Mouse (Mus musculus) heart, adult 2 months (tissue): ENCODE measurements around the gene Rnf38. TPM values are rescaled to one million over a fixed set of nuclear protein-coding genes. Genes with fewer than 3 reads are reported as not detected.
A peak's percentile ranks its signal among the peaks of the same experiment; 100 is the strongest.

Experiments used
- DNase-seq, 2 experiments: peaks; one replicate each; pipeline ENCODE4 v3.0.0; 2021
- H3K27ac ChIP-seq: fragments of 200-600 bp; 2 replicates; pipeline ENCODE4 v1.8.1; 2022
- H3K27me3 ChIP-seq: fragments of 200-500 bp; 2 replicates; pipeline ENCODE4 v1.6.1; 2012; ENCODE audit warnings: mild to moderate bottlenecking, low read length, inconsistent platforms, mixed read lengths; ENCODE audit not compliant: control insufficient read depth, insufficient read depth
- H3K36me3 ChIP-seq: fragments of 200-500 bp; 2 replicates; pipeline ENCODE4 v1.6.1; 2012; ENCODE audit warnings: low read length, inconsistent platforms; ENCODE audit not compliant: control insufficient read depth, insufficient read depth
- H3K4me1 ChIP-seq: fragments of 200-500 bp; 2 replicates; pipeline ENCODE4 v1.6.1; 2011; ENCODE audit warnings: low read length; ENCODE audit not compliant: control insufficient read depth, insufficient read depth
- H3K4me3 ChIP-seq: fragments of 200-600 bp; 2 replicates; pipeline ENCODE4 v1.8.1; 2022
- H3K79me2 ChIP-seq: fragments of 200-500 bp; replicated peaks from 2 replicates; pipeline ENCODE4 v1.6.1; 2012; ENCODE audit warnings: mild to moderate bottlenecking, inconsistent platforms, low read length, moderate library complexity, mixed read lengths; ENCODE audit not compliant: control insufficient read depth, insufficient read depth
- H3K9ac ChIP-seq: fragments of 200-500 bp; 2 replicates; pipeline ENCODE4 v1.6.1; 2012; ENCODE audit warnings: low read depth, mild to moderate bottlenecking, control low read depth, inconsistent platforms, low read length, mixed read lengths
- CTCF ChIP-seq: fragments of 200-600 bp; IDR thresholded peaks from 2 replicates; pipeline ENCODE4 v1.8.1; 2022; ENCODE audit warnings: antibody characterized with exemption, mild to moderate bottlenecking, moderate library complexity
- EP300 ChIP-seq: fragments of 200-500 bp; IDR thresholded peaks from 2 replicates; pipeline ENCODE4 v1.6.1; 2011; ENCODE audit warnings: low read depth, low read length, control low read depth; ENCODE audit not compliant: insufficient read depth
- POLR2A ChIP-seq: fragments of 200-500 bp; IDR thresholded peaks from 2 replicates; pipeline ENCODE4 v1.6.1; 2011; ENCODE audit warnings: mild to moderate bottlenecking, low read depth, low read length, control low read depth; ENCODE audit not compliant: insufficient read depth
- WGBS: fragments of 180-500 bp; shearing (Covaris S2); methylation state at CpG from one replicate; pipeline ENCODE4 v1.1.7; 2018; 5-methylcytosine and 5-hydroxymethylcytosine counted together
- intact Hi-C: fragments of 180-260 bp; cut with DNase I; formaldehyde crosslinking; loops from one replicate; pipeline ENCODE4 v1.15.1; 2025
- polyA plus RNA-seq: library from polyadenylated mRNA; depleted of rRNA; stranded (reverse); fragments of >200 nt; gene quantifications from 2 replicates; pipeline ENCODE4 v1.2.3, GENCODE M21; 2012
- total RNA-seq, 2 experiments: library from RNA; stranded (reverse); gene quantifications; 2 replicates each; pipeline ENCODE4 v1.2.3; 2021

The Rnf38 gene
- total and polyA plus RNA-seq, 3 experiments = 24.8 to 62.0 (median 32.0) TPM

DNA sequence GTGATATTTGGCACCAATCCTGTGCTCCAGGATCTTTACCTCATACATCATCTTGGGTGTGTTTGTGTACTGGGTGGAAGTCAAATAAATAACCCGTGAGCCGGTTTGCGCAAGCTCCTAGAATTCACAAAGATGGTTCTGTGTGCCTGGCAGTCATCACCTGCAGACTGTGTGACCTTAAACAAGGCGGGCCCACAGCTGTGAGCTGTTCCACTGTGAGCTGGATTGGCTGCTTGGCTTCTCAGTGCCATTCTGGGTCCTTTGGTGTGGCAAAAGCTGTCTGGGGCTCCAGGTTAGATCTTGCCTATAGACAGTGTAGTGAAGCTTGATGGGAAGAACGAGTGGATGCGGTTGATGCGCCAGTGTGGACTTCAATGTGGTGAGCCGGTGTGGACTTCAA is 130.0 kb downstream of the Rnf38 start:
- Histone ChIP-seq H3K9ac (no peak overlapping the region), H3K27ac (no peak overlapping the region), H3K79me2 (no peaks in the 10 kb centered on the region), H3K4me3 (no peak overlapping the region), H3K27me3 (no peaks in the 10 kb centered on the region), H3K4me1 (peaks cover 6% of the 10 kb centered on the region), H3K36me3 (no peaks in the 10 kb centered on the region)
- no peak for DNase-seq
- 91% methylated on average over 8 of the region's 8 CpGs for WGBS
- intact Hi-C loops = no loop called here
- no peak for TF ChIP-seq POLR2A
- no peak for TF ChIP-seq EP300
- TF ChIP-seq CTCF = no peak

GRCm38 (mm10) chr4:44097576-44098335 is 135.8 kb downstream of the Rnf38 start:
- H3K79me2 ChIP-seq = no peaks in the 10 kb centered on the region
- H3K27ac ChIP-seq = no peak overlapping the region
- no peak overlapping the region for H3K9ac ChIP-seq
- TF ChIP-seq EP300 = no peak
- no peak for TF ChIP-seq CTCF
- no peak for TF ChIP-seq POLR2A
- no peaks in the 10 kb centered on the region for H3K36me3 ChIP-seq
- DNase-seq = no peak
- no peaks in the 10 kb centered on the region for H3K27me3 ChIP-seq
- no peaks in the 10 kb centered on the region for H3K4me1 ChIP-seq
- H3K4me3 ChIP-seq = no peak overlapping the region
- WGBS = 50% methylated on average over 11 of the region's 11 CpGs
- intact Hi-C loops = no loop called here

DNA sequence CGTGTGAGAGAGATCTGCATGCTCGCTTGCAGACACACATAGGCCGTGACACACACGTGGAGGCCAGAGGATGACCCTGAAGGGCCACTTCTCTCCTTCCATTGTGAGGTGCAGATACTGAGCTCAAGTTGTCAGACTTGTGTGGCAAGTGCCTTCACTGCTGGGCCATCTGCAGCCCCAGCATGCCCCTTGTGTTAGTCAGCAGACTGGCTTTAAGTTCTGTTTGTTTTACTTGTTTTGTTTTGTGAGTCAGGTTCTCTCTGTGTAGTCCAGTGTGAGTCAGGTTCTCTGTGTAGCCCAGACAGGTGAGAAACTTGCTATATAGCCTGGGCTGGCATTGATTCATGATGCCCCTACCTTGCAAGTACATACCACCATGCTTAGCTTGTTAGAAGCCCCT is 139.1 kb downstream of the Rnf38 start:
- Histone ChIP-seq H3K36me3 (no peaks in the 10 kb centered on the region), H3K4me3 (no peak overlapping the region), H3K4me1 (no peaks in the 10 kb centered on the region), H3K27ac (no peak overlapping the region), H3K27me3 (no peaks in the 10 kb centered on the region), H3K9ac (no peak overlapping the region), H3K79me2 (no peaks in the 10 kb centered on the region)
- intact Hi-C loops = no loop called here
- no peak for TF ChIP-seq POLR2A
- no peak for TF ChIP-seq CTCF
- no peak for TF ChIP-seq EP300
- 90% methylated on average over 4 of the region's 4 CpGs for WGBS
- no peak for DNase-seq

DNA sequence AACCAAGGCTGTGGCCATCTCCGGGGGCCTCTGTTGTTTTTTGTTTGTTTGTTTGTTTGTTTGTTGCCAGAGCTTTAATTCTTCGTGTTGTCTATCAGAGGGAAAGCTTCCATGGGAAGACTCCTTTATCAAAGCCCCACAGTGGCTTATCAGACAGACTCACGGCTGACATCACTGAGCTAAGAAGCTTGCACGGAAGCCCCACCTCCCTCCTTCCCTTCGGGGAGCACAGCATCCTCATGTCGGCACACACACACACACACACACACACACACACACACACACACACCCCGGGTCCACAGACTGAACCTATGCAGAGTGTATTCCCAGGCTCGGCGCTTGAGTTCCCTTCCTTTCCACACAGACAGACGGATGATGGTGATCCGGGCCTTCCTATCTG is 141.2 kb downstream of the Rnf38 start:
- Histone ChIP-seq H3K36me3 (no peaks in the 10 kb centered on the region), H3K27me3 (no peaks in the 10 kb centered on the region), H3K27ac (no peak overlapping the region), H3K4me1 (no peaks in the 10 kb centered on the region), H3K79me2 (no peaks in the 10 kb centered on the region), H3K9ac (no peak overlapping the region), H3K4me3 (no peak overlapping the region)
- intact Hi-C loops = no loop called here
- DNase-seq = no peak
- TF ChIP-seq POLR2A = no peak
- no peak for TF ChIP-seq CTCF
- TF ChIP-seq EP300 = no peak
- 34% methylated on average over 11 of the region's 11 CpGs for WGBS

DNA sequence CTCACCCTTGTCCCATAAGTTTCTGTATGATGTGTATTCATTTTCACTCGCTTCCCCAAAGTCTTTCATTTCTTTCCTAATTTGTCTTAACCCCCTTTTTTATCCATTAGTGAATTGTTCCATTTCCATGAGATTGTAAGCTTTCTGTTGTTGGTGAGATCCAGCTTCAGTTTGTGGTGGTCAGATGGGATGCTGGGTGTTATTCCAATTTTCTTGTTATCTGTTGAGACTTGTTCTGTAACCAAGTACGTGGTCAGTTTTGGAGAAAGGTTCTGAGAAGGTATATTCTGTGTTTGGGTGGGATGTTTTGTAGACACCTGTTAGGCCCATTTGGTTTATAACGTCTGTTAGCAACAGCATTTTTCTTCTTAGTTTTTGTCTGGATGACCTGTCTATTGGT is 148.0 kb downstream of the Rnf38 start:
- intact Hi-C loops = no loop called here
- WGBS = 94% methylated on average over 3 of the region's 3 CpGs
- Histone ChIP-seq H3K27ac (no peak overlapping the region), H3K79me2 (no peaks in the 10 kb centered on the region), H3K4me3 (no peak overlapping the region), H3K4me1 (peaks cover 2% of the 10 kb centered on the region), H3K36me3 (no peaks in the 10 kb centered on the region), H3K9ac (no peak overlapping the region), H3K27me3 (no peaks in the 10 kb centered on the region)
- no peak for TF ChIP-seq CTCF
- TF ChIP-seq POLR2A = no peak
- no peak for TF ChIP-seq EP300
- no peak for DNase-seq

GRCm38 (mm10) chr4:44084602-44085325 is 148.8 kb downstream of the Rnf38 start:
- no peaks in the 10 kb centered on the region for H3K79me2 ChIP-seq
- intact Hi-C loops = no loop called here
- TF ChIP-seq POLR2A (no peak), EP300 (no peak), CTCF (peak; percentile 11; the same call in 1 of the 2 replicates)
- no peaks in the 10 kb centered on the region for H3K27me3 ChIP-seq
- 79% methylated on average over 13 of the region's 13 CpGs for WGBS
- no peak overlapping the region; the same call in 1 of the 2 replicates for H3K4me3 ChIP-seq
- no peak overlapping the region for H3K9ac ChIP-seq
- no peaks in the 10 kb centered on the region for H3K36me3 ChIP-seq
- no peak for DNase-seq
- peaks cover 2% of the 10 kb centered on the region for H3K4me1 ChIP-seq
- H3K27ac ChIP-seq = no peak overlapping the region
